Mouse (Mus musculus): ENCODE measurements around the gene Zfp949.

DNA sequence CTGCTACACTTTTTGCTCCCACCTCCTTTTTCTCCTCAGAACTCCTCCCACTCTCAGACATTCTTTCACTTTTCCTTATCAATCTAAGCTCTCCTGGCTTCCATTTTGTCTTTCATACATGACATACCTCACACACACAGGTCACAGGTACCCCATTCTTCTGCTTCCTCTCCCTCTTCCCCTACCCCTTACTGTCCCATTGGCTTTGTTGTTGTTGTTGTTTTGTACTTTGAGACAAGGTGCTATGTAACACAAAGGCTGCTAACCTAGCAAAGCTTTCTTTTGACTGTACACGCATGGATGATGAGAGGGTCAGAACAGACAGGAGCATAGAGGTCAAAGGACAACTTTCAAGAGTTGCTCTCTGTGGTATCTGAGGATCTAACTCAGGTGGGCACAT lies 32.3 kb upstream of the Zfp949 start:
- TF ChIP-seq CTCF (IDR thresholded peaks at IDR 0.05; ENCODE audit: low read depth, low read length) (no peak), GATA2 (IDR thresholded peaks at IDR 0.05; ENCODE audit: borderline replicate concordance, low read depth, low read length) (no peak)

Measured in G1E (cell line).